Mouse (Mus musculus) layer of hippocampus, postnatal 10 days (tissue): ENCODE data around the gene Tmem158. TPM values are rescaled to one million over a fixed set of nuclear protein-coding genes. Genes with fewer than 3 reads are reported as not detected.
A peak's percentile ranks its signal among the peaks of the same experiment; 100 is the strongest.

Experiments
- DNase-seq, 2 experiments: peaks; one replicate each; pipeline ENCODE4 v3.0.0; 2021; ENCODE audit warnings: low spot score in 2 of 2
- long read RNA-seq: library from polyadenylated mRNA; stranded (forward); transcript quantifications from one replicate; pipeline ENCODE4 v2.0.0, GENCODE M21; 2023
- total RNA-seq, 2 experiments: library from RNA; stranded (reverse); gene quantifications; 2 replicates each; pipeline ENCODE4 v1.2.3; 2021

Gene Tmem158
- total RNA-seq, result 10 to 100 TPM; 70.7 to 72.0 TPM
- long read RNA-seq, transcript Tmem158-201 (1 exons, 1,712 nt), result major isoform, 136 of 136 reads
- long read RNA-seq, partial matches to known transcripts, result 0 of 136 reads
- long read RNA-seq, other reads (novel, unspliced or antisense), result 0 of 136 reads

- DNase-seq, result peak; percentile 77 to 83
Measured at GRCm38 (mm10) chr9:123260611-123261021, at the start of gene Tmem158. TSS of gene Tmem158 (minus strand) at chr9:123260764.

GRCm38 (mm10) chr9:123309685-123310365, 49.3 kb upstream of the Tmem158 start:
- DNase-seq, result no peak

DNA sequence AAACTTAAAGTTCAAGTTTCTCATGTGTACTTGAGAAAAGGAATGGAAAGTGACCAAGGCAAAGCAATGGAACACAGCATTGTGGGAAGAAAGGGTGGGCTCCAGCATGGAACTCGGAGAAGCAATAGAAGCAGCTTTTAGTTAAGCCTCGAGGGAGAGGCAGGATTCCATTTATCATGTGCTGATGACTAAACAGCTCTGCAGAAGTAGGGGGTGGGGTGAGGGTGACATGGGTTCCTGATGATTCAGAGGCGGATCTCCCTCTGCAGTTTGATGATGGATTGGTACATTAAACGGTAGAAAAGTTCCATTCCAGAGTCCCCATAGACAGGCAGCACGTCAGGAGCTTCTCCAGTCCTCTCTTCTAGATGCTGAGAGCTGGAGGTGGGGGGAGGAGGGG, 48.5 kb upstream of the Tmem158 start:
- no peak for DNase-seq

GRCm38 (mm10) chr9:123304917-123305316, 44.4 kb upstream of the Tmem158 start:
- no peak for DNase-seq

GRCm38 (mm10) chr9:123303952-123304351, 43.4 kb upstream of the Tmem158 start:
- DNase-seq, result no peak

DNA sequence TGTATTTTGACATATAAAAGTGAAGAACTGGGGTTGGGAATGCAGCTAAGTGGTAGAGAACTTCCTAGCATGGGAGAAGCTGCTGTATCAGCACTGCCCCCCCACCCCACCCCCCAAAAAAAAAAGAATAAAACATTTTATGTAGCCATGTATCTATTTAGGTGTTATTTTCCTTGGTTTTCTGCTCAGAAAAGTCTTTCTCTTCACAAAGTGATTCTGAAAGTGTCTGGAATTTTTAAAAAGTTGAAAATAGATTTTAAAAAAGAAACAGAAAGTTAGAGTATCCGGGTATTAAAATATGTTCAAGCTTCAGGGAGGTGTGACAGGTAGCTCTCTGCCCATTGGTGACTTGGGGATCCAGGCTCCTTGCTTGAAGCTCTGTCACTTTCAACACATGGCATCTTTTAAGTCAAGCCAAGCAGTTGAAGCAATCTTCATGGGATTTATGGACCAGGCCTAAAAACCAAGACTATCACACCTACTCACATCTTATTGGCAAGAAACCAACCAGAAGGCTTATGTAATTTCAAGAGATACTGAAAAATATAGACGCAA, 42.3 kb upstream of the Tmem158 start:
- DNase-seq, result no peak

DNA sequence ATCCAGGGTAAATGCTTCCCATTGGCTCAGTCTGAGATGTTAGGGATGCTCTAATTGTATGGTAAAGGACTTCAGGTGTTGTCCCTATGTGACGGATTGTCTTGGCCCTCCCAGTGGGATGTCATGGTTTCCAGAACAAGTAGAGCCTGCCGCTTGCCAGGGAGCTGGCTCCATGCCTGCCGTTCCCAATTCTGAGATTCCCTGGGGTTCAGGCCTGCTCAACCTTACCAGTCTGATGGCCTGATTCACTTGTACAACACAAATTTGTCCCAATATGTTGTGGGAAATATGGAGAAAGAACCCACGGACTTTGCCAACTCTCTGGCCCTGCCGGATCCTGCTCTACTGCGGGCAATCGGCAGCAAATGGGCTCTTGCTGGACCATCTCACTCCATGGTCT, 37.3 kb upstream of the Tmem158 start:
- DNase-seq, result no peak

- peak in 1 of 2 experiments; percentile 19 for DNase-seq
Measured at GRCm38 (mm10) chr9:123296229-123296628, 35.7 kb upstream of the Tmem158 start.

DNA sequence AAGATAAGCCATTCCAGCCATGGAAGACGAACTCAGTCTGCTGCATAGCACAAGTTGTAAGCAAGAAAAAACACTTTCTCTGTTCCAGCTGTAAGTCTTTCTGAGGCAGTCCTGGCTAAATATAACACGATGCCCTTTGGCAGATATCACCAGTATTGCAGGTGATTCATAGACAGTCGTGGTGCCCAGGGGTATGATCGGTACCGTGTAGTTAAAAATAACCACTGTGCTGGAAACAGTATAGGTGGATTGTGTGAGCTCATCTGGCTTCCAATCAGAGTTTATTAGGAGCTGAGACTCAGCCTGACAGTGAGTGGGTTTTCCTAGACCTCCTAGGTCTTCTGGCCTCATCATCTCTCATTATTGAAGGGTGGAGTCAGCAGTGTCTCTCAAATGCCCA, 34.0 kb upstream of the Tmem158 start:
- no peak for DNase-seq

GRCm38 (mm10) chr9:123288378-123288777, 27.8 kb upstream of the Tmem158 start:
- DNase-seq, result no peak

GRCm38 (mm10) chr9:123285623-123286022, 25.1 kb upstream of the Tmem158 start:
- no peak for DNase-seq

DNA sequence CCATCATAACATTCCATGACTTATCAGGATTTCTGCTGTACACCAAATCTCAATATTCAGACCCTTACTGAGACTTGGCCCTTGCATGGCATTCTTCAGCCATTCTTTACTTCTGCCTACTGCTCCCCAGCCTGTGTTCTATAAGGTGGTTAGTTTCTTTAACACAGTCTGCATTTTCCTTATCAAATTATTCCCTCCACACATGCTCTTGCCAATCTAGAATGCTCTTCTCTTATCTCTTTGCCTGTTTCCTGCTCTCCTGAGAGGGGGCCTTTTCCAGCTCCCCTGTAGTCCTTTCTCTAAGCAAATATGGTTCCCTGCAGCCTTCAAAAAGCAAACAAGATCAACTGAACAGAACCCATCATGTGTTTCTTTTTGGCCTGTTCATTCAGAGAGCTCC, 20.2 kb upstream of the Tmem158 start:
- DNase-seq, result no peak

GRCm38 (mm10) chr9:123278003-123278402, 17.4 kb upstream of the Tmem158 start:
- no peak for DNase-seq

GRCm38 (mm10) chr9:123275373-123275772, 14.8 kb upstream of the Tmem158 start:
- no peak for DNase-seq

DNA sequence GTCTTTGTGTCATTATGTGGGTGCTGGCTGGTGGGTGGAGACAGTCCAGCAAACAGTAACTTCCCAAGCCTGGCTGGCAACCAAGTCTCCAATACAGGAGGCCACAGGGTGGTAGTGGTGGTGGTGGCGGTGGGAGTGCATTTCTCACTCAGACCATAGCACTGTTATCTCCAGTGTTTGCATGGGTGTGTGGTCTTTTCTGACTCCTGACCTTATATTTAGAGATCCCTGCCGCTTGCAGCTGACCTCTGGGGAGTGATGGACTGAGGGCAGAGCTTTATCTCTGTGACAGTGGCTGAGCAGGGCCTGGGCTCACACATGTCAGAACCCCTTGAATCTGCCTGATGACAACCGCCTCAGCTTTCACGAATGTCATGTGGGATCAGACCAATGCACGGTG, 14.1 kb upstream of the Tmem158 start:
- no peak for DNase-seq

GRCm38 (mm10) chr9:123273876-123274275, 13.3 kb upstream of the Tmem158 start:
- no peak for DNase-seq

GRCm38 (mm10) chr9:123271552-123271951, 11.0 kb upstream of the Tmem158 start:
- DNase-seq, result no peak

DNA sequence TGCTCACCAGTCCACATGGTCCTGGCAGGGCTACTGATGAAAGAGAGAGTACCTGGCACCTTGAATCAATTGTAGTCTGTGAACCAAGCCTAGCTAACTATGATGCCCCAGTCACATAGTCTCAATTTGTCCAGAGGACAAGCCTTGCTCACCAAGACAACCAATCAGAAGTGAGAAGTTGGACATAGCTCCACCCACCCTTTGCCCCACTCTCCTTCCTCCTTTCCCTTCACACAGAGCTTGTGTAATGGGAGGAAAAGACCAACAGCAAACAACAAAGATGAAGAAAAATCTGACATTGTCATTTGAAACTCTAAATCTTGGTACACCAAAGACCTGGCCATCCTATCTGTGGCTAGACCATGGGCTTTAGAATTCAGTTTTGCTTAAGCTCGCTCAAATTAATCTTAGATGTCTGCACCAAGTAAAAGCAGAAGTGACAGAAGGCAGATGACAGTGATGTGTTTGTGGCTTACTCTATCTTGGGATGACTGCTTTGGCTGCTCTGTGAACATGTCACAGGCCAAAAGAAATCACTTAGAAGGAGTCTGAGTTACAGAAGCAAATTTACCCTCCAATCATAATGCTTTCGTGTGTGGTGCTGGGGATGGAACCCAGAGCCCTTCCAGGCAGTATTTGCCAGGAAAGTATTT, 9.5 kb upstream of the Tmem158 start:
- no peak for DNase-seq

DNA sequence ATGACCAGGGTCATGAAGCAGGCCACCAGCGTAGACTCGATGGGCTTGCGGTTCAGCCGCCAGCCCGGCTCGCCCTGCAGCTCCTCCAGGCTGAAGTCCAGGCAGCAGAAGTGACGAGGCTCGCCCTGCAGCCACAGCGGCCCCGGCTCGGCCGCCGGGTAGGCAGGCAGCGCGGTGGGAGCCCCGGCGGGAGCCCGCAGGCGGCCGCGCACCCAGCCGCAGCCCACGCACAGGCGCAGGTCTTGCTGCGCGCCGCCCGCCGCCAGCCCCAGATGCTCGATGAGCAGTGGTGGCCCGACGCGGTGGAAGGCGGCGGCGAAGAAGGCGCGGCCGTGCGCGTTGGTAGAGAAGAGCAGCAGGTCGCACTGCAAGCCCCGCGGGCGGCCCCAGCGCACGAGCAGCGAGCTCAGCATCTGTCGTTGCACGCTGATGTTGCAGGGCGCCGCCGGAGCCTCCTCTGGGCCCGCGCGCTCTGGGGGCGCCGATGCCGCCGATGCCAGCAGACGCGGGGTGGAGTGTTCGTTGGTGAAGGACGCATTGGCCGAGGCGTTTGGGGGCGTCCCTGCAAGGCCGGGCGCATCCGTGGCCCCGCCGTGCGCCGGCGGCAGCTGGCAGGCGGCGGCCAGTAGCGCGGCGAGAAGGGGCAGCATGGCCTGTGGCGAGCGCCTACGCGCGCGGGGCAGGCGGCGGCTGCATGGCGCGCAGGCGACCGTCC, 511 bp downstream of the Tmem158 start:
- peak in 1 of 2 experiments; percentile 57 for DNase-seq

DNA sequence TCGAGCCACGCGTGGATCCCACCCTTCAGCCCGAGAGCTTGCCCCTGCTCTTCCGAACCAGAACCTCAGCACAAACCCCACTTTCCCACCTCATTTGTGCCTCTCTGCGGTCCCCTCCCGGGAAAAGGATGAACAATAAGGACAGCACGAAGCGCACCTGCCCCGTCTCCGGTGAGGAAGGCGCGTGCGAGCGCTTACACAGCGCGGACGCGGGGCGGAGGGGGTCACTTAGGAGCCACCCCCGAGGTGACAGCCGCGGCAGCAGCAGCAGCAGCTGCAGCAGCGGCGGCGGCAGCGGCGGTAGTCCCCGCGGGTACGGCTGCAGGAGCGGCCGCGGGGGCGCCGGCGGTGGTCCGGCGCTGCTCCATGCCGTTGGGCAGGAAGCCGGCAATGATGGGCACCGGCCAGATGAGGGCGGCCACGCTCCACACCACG, 1.1 kb downstream of the Tmem158 start:
- DNase-seq, result peak; percentile 81 to 87

DNA sequence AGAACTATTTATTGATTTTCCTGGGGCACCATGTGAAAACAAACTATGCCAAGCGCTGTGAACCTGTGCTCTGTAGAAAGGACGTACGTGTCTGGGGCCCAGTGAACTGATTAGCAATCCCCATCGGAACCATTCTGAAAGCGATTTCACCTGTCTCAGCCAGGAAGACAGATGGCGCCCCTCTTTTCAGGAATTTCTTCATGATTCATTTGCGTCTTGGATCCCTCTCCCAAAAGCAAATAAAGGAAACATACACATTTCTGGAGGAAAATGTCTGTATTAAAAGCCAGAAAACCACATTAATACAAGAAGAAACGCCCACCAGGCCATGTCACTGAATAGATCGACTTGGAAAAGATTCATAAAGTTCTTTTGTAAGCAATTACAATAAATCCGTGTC, 1.8 kb downstream of the Tmem158 start:
- DNase-seq, result no peak

GRCm38 (mm10) chr9:123255736-123256135, 4.8 kb downstream of the Tmem158 start:
- no peak for DNase-seq
